Mouse (Mus musculus): ENCODE data around the gene Lrrc26.

- no peak for TF ChIP-seq POLR2A (IDR thresholded peaks at IDR 0.05; ENCODE audit: extremely low read depth, insufficient read depth, low read length)
- TF ChIP-seq CTCF (IDR thresholded peaks at IDR 0.05; ENCODE audit: extremely low read depth, insufficient read depth, low read length) = no peak
These were observed at the start of gene Lrrc26 for GRCm38 (mm10) chr2:25289651-25290050.

Measured in cortical plate, adult 2 months (tissue).